Mouse (Mus musculus): ENCODE results near the gene Sbno2. TPM values are rescaled to one million over a fixed set of nuclear protein-coding genes. Genes with fewer than 3 reads are reported as not detected.

Gene Sbno2
- total RNA-seq, 2 experiments from 2014 or later, result 9.0 to 10.1 TPM

GRCm38 (mm10) chr10:80123932-80124562 is 18.7 kb upstream of the Sbno2 start:
- no peak for DNase-seq

DNA sequence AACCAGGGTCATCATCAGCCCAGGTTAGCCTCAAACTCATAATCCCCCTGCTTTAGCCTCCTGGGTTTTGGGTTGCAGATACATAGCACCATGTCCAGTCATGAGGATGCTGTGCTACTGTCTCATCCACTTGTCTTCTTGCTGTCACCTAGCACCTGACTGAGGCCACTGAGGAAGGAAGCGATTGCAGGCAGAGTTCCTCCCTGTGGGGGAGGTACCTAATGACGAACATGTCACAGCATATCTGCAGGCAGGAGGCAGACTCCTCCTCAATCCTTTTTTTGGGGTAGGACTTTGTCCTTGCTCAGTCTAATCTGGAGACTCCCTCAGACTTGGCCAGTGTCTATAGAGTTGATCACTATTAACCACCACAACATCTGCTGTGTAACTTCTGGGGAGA is 16.3 kb upstream of the Sbno2 start:
- no peak for DNase-seq

GRCm38 (mm10) chr10:80120146-80120545 is 14.8 kb upstream of the Sbno2 start:
- DNase-seq, result no peak

DNA sequence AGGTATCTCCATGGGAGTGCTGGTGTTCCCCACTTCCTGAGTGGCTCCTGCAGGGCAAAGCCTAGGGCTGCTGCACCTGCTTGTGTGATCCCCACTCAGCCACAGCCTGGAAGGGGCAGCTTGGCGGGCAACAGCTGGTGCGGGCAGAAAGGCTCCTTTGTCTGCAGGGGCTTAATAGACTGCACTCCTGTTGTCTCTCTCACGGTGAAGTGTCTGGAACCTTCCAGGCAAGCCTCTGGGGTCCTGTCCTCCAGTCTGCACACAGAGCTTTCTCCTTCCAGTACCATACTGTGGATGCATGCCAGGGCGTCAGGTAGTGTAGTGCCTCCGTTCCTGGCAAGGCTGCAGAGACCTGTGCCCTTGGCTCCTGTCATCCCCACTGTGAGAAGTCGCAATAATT is 13.2 kb upstream of the Sbno2 start:
- no peak for DNase-seq

GRCm38 (mm10) chr10:80117736-80118135 is 12.4 kb upstream of the Sbno2 start:
- no peak for DNase-seq

- peak; percentile 80 to 85 for DNase-seq
Observed at GRCm38 (mm10) chr10:80116927-80117691, 11.7 kb upstream of the Sbno2 start.

- DNase-seq, result peak in 1 of 2 experiments; percentile 67
Observed at GRCm38 (mm10) chr10:80116563-80116926, 11.2 kb upstream of the Sbno2 start.

DNA sequence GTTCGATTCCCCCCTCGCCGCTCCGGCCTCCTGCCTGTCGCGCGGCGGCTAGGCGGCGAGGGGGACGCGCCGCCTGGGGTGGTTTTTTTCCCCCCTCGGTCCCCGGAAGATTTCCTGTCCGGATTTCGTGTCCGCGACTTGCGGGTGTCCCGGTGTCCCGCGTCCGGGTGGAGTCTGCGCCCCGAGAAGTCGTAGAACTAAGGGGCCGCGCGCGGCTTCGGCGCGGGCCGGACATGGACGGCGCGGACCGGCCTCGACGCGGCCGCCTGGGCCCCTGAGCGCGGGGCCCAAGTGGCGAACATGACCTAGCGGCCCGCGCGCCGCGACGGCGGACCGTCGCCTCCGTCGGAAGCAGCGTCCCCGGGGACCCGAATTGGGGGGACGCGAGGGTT is 10.6 kb upstream of the Sbno2 start:
- DNase-seq, result no peak

DNA sequence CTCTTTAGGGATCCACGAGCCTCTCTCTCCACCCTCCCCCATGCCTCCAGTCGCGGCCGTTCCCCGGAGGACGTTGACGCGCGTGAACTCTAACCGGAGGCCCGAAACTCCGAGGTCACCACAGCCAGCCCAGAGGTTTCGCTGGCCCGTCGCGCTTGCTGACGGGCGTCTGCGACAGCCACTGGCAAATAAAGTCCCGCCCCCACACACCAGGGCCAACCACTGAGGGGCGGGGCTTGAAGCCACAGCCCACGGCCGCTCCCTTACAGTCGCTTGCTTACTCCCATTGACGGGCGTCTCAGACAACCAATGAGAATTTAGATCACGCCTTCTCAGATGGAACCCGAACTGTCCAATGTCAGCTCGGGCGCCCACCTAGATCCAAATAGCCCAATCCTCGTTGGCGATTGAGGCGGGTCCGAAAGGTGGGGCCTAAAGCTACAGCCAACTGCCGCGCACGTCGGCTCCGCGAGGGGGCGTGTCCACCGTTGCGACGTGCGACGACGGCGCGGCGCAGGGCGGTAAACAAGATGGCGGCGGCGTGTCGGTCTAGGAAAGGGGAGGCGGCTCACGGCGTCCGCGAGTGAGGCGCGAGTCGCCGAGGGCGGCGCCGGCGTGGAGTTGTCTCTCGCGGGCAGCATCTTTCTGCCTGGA is 10.0 kb upstream of the Sbno2 start, which contains the start of gene Stk11:
Gene Stk11 (plus strand): TSS at position 514 of the 654 bp plus-strand sequence.
- DNase-seq, result peak; percentile 100

DNA sequence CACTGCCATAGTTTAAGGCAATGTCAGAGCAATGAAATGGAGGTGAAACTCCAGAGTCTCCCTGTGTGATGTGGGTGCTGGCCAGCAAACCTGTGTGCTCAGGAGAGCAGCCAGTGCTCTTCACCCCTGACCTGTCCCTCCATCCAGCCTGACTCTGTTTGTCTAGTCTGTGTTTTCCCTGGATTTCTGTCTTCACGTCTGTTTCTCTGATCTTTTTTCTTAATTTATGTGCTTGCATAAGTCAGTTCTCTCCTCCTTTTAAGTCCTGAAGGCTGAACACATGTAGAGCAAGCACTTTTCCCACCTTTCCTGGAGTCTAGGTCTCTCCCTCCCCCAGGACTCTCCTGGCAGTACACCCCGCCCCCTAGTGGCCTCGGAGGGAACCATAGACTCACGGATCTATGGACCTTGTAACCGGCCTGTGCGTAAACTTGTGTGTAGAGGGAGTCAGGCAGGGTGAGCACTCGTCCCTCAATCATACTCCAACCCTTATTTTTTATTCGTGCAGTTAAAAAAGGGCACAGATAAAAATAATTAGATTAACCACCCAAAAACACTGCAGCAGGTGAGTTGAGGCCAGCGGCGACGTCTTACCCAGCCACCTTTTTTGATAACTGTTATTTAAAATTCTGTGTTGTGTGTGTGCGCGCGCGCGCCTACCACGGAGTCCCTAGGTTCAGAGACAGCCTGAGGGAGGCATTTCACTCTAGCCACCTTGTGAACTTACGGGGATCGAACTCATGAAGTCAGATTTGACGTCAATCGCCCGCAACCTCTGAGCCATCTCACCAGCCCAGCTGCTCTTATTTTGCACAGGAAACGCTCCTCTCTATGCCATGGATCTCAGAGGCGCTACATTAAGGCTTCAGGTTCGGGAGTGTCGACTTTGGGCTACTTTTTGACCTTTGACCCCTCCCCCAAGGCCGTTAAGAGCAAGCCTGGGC is 9.2 kb upstream of the Sbno2 start:
- DNase-seq, result peak; percentile 94 to 97

GRCm38 (mm10) chr10:80107678-80108077 is 2.3 kb upstream of the Sbno2 start:
- no peak for DNase-seq

GRCm38 (mm10) chr10:80105926-80106325 is 555 bp upstream of the Sbno2 start:
- DNase-seq, result no peak

GRCm38 (mm10) chr10:80104181-80104580 is 1.2 kb downstream of the Sbno2 start:
- DNase-seq, result no peak

GRCm38 (mm10) chr10:80103032-80103431 is 2.3 kb downstream of the Sbno2 start:
- no peak for DNase-seq

GRCm38 (mm10) chr10:80102216-80102915 is 3.0 kb downstream of the Sbno2 start:
- DNase-seq, result peak; percentile 92 to 93

- peak; percentile 51 to 62 for DNase-seq
Observed at GRCm38 (mm10) chr10:80100982-80101381, 4.4 kb downstream of the Sbno2 start.

DNA sequence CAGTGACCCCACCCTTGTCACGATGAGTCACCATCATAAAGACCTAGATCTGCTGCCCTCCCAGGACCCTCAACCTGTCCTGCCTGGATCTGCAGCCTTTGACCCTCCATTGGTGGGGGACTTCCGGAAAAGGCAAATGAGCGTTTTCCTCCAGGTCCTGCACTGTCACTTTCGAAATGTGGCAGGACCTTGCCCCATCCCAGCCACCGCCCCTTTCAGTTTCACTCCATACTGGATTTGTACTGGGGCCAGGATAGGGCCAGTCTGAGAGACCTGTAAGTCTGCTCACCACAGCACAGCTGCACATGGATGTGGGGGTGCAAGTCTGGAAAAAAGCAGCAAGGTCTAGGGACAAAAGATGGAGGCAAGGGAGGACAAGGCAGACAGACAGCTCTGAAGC is 6.7 kb downstream of the Sbno2 start:
- no peak for DNase-seq

DNA sequence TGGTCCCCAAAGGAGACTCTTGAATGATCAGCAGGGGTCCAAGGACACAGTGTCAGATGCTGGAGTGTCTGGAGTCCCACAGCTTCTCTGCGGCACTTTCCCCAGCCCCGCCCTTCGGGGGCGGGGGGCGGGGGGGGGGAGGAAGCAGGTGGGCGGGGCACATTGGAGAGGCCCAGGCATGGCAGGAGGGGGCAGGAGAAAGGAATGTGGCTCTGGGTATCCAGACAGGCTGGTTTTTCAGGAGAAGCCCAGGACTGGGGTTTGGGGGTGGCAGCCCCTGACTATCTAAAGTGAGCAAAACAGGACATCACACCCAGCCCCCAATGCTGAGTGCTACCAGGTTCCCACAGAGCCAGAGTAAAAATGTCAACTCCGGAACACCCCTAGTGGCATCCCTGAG is 8.1 kb downstream of the Sbno2 start:
- DNase-seq, result no peak

DNA sequence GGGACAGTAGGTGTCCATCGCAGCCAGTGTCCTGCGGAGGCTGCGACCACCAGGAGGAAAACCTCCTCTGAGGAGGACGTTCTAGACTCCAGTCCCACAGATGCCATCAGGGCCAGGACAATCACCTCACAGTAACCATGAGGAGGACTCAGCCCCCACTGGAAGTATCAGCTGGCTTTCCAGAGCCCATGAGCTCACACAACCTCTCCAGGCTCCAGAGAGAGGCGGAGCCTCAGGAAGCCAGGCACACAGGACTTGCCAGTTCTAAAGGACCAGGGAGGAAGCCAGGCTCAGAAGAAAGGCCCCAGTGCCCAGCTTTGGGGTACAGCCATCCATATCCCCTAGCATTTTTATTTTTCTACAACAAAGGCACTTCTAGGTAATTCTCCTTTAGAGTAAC is 9.8 kb downstream of the Sbno2 start:
- peak in 1 of 2 experiments; percentile 55 for DNase-seq

GRCm38 (mm10) chr10:80094684-80095083 is 10.7 kb downstream of the Sbno2 start:
- DNase-seq, result no peak

GRCm38 (mm10) chr10:80094085-80094484 is 11.3 kb downstream of the Sbno2 start:
- no peak for DNase-seq
